Mouse (Mus musculus) embryonic facial prominence, embryonic 10.5 days (tissue): ENCODE measurements around the gene Ankrd37. TPM values are rescaled to one million over a fixed set of nuclear protein-coding genes. Genes with fewer than 3 reads are reported as not detected.

Experiments used
- DNase-seq: peaks from one replicate; pipeline ENCODE4 v3.0.0-alpha.2; 2017; ENCODE audit warnings: low spot score
- H3K27ac ChIP-seq: fragments of 300-500 bp; sonication (generic); replicated peaks from 2 replicates; pipeline ENCODE4 v1.5.1; 2016; ENCODE audit warnings: mild to moderate bottlenecking
- H3K27me3 ChIP-seq: fragments of 300-500 bp; sonication (generic); replicated peaks from 2 replicates; pipeline ENCODE4 v1.6.1; 2016; ENCODE audit warnings: low read depth, mild to moderate bottlenecking; ENCODE audit not compliant: poor library complexity, severe bottlenecking
- H3K36me3 ChIP-seq: fragments of 300-500 bp; sonication (generic); replicated peaks from 2 replicates; pipeline ENCODE4 v1.6.1; 2016; ENCODE audit warnings: mild to moderate bottlenecking, moderate library complexity
- H3K4me1 ChIP-seq: fragments of 300-500 bp; sonication (generic); 2 replicates; pipeline ENCODE4 v1.6.1; 2016
- H3K4me3 ChIP-seq: fragments of 300-500 bp; sonication (generic); 2 replicates; pipeline ENCODE4 v1.5.1; 2016; ENCODE audit warnings: mild to moderate bottlenecking, moderate library complexity
- H3K9me3 ChIP-seq: fragments of 300-500 bp; sonication (generic); 2 replicates; pipeline ENCODE4 v1.6.1; 2016; ENCODE audit warnings: mild to moderate bottlenecking
- WGBS: fragments of 180-500 bp; shearing (Covaris S2); methylation state at CpG from one replicate; pipeline ENCODE4 v1.1.7; 2016; 5-methylcytosine and 5-hydroxymethylcytosine counted together
- polyA plus RNA-seq: library from polyadenylated mRNA; unstranded; fragments of >200 nt; fragmentation: Nextera tagmentation; extraction: Ambion mirVana; gene quantifications from 2 replicates; pipeline ENCODE4 v1.2.1, GENCODE M21; 2016

The Ankrd37 gene
- polyA plus RNA-seq, 1 experiment from 2014 or later = 17.9 TPM

DNA sequence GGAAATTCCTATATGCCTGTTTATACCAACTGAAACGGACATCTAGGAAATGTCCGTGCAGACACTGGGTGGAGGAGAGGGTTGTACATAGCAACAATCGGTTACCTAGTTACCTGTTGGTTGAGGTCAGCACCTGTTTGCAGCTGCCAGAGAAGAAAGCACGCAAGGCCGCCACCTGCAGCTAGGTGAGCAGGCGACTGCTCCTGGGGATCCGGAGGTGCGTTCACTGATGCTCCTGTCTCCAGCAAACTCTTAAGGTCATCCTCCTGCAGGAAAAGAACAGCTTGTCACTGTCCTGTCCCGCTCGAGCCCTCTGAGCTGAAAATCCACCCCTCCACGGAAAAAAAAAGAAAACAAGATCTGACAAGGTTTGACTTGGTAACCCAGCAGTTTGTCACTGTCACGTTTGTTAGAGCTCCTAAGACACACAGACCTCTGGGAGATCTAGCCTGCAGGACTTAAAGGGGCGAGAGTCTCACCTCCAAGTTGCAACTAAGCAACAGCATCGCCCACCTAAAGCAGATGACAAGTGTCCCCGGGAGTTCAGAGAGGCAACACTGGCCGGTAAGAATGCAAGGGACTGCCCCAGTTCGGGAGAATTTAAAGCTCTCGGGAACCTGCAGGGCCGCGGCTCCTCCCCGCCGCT, 6.2 kb downstream of the Ankrd37 start, which contains the start of gene Lrp2bp:
Lrp2bp (plus strand) TSS at position 166 of the 646 bp plus-strand sequence.
- no peaks in the 10 kb centered on the region for H3K9me3 ChIP-seq
- no peaks in the 10 kb centered on the region for H3K27me3 ChIP-seq
- H3K27ac ChIP-seq = peak within 1 kb of the TSS; percentile 98
- H3K4me3 ChIP-seq = peak within 1 kb of the TSS; percentile 66
- H3K4me1 ChIP-seq = peaks cover 16% of the 10 kb centered on the region
- H3K36me3 ChIP-seq = peaks cover 29% of the 10 kb centered on the region
- 5% methylated on average over 22 of the region's 22 CpGs for WGBS
- peak; percentile 34 for DNase-seq

DNA sequence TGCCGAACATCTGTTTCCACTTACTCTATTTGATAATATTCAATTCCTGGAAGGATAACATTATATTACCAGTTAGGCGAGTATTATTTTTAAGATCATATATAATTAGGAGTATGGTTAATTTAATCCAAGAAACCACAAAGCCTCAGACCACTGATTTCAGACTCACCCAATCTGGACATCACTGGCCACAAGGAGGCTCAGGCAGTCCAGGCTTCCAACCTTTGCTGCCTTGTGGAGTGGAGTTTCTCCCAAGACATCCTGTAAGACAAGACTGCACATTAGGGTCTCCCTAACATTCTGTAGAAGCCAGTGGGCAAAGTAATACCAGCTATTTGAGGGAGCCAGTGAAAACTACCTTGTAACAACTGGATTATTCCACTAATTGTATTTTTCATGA, 7.3 kb downstream of the Ankrd37 start:
- Histone ChIP-seq H3K27me3 (no peaks in the 10 kb centered on the region), H3K9me3 (no peaks in the 10 kb centered on the region), H3K36me3 (peaks cover 37% of the 10 kb centered on the region), H3K4me1 (peaks cover 16% of the 10 kb centered on the region), H3K27ac (no peak overlapping the region), H3K4me3 (no peak overlapping the region)
- DNase-seq = no peak
- WGBS = 87% methylated on average over 2 of the region's 2 CpGs

DNA sequence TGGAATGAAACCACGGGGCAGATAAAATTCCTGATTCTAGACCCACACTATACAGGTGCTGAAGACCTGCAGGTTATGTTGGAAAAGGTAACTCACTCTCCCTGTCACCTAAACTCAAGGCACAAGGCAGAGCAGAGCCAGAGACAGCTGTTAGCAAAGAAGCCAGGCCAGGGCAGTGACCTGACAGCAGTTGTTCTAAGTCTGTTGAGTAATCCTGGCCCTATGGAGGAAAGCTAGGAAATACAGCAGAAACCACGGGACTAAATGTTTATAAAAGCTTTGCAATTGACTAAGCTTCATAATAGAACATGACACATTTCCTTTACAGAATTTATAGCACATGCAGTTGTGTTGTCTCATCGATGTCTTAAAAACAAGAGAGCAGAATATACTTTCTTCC, 9.9 kb downstream of the Ankrd37 start:
- Histone ChIP-seq H3K36me3 (peaks cover 40% of the 10 kb centered on the region), H3K4me3 (no peak overlapping the region), H3K27ac (no peak overlapping the region), H3K9me3 (no peaks in the 10 kb centered on the region), H3K4me1 (peaks cover 16% of the 10 kb centered on the region), H3K27me3 (no peaks in the 10 kb centered on the region)
- whole genome bisulfite sequencing = 87% methylated on average over 3 of the region's 3 CpGs
- DNase-seq = no peak

DNA sequence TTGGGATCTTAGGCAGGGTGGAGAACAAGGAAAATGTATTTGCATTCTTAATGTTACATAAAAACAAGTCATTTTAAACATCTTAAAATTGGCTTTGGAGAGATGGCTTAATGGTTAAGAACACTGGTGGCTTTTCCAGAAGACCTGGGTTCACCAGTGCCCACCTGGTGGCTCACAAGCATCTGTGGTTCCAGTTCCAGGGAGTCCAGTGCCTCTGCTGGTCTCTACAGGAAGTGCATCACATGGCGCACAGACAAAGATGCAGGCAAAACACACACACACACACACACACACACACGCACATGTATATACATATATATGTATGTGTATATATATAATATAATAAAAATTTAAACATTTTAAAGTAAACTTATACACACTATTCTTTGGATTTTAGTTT, 11.4 kb downstream of the Ankrd37 start:
- Histone ChIP-seq H3K27me3 (no peaks in the 10 kb centered on the region), H3K4me3 (no peak overlapping the region), H3K4me1 (peaks cover 3% of the 10 kb centered on the region), H3K9me3 (no peaks in the 10 kb centered on the region), H3K27ac (no peak overlapping the region), H3K36me3 (peaks cover 45% of the 10 kb centered on the region)
- peak; percentile 22 for DNase-seq
- 98% methylated on average over 2 of the region's 2 CpGs for whole genome bisulfite sequencing

DNA sequence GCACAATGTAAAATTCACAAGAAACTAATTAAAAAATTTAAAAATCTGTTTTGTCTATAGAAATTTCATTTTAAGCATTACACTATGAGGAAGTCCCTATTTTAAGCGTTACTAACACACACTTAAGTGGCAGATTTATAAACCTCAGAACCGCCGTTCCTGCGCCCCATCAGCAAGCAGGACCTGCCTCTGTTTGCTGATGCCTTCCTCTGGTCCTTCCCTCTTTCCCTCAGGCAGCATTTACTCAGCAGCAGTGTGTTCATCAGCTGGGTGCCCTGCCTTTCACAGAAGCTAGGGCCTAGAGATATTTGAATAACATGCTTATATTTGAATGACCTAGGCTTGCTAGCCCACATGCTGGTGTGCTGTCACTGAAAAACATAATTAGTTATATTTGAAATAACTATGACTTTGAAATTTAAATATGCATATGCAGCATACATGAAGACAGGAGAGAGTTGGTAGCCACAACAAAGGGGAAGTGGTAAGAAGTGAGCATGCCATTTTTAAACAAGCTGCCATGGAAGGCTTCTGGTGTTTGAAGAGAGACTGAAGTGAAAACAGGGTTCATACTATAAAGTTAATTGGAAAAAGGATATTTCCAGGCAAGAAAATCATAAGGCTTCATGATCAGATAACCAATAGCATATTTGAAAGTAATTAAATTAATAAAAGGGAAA, 14.7 kb downstream of the Ankrd37 start:
- WGBS = 93% methylated on average over 4 of the region's 4 CpGs
- H3K36me3 ChIP-seq = peaks cover 48% of the 10 kb centered on the region
- no peak for DNase-seq

DNA sequence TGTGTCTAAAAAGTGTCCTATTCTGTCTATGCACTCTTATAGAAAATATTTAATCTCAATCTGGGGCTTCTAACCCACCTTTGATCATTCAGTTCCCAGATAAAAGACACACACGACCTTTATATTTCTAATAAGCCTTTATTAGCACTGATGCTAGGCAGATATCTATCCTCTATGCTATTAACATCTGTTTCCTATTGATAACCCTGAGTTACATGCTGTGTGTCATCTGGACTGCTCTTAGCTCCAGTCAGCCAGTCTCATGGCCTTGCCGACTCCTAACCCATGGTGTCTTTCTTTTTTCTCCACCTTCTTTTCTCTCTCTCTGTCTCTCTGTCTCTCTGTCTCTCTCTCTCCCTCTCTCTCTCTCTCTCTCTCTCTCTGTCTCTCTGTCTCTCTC, 17.3 kb downstream of the Ankrd37 start:
- Histone ChIP-seq H3K27ac (no peak overlapping the region), H3K36me3 (peaks cover 49% of the 10 kb centered on the region), H3K27me3 (no peaks in the 10 kb centered on the region), H3K4me1 (no peaks in the 10 kb centered on the region), H3K9me3 (no peaks in the 10 kb centered on the region), H3K4me3 (no peak overlapping the region)
- DNase-seq = no peak
- WGBS = 66% methylated on average over 2 of the region's 2 CpGs

More for the DNA sequence above, 14.7 kb downstream of the Ankrd37 start:
- Histone ChIP-seq H3K4me3 (no peak overlapping the region), H3K27me3 (no peaks in the 10 kb centered on the region), H3K9me3 (no peaks in the 10 kb centered on the region), H3K4me1 (no peaks in the 10 kb centered on the region), H3K27ac (no peak overlapping the region)

DNA sequence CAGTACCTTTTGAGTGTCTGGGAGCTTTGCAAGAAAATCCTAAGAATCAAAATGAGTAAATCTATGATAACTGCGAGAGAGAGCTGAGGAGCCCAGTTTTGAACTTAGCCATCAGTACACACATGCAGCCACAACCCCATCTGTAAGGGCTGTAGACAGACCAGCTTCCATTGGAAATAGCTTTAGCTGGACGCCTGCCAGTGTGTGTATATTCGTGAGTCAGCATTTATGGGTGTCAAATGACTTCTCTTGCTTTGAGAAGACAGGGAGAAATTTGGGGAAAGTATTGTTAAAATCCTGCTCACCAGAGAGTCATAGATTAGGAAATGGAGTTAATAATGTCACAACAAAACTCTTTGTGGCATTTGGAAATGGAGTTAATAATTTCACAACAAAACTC, 18.8 kb downstream of the Ankrd37 start:
- Histone ChIP-seq H3K4me1 (no peaks in the 10 kb centered on the region), H3K4me3 (no peak overlapping the region), H3K9me3 (no peaks in the 10 kb centered on the region), H3K36me3 (peaks cover 61% of the 10 kb centered on the region), H3K27me3 (no peaks in the 10 kb centered on the region), H3K27ac (no peak overlapping the region)
- DNase-seq = no peak
- WGBS = 83% methylated on average over 3 of the region's 3 CpGs

DNA sequence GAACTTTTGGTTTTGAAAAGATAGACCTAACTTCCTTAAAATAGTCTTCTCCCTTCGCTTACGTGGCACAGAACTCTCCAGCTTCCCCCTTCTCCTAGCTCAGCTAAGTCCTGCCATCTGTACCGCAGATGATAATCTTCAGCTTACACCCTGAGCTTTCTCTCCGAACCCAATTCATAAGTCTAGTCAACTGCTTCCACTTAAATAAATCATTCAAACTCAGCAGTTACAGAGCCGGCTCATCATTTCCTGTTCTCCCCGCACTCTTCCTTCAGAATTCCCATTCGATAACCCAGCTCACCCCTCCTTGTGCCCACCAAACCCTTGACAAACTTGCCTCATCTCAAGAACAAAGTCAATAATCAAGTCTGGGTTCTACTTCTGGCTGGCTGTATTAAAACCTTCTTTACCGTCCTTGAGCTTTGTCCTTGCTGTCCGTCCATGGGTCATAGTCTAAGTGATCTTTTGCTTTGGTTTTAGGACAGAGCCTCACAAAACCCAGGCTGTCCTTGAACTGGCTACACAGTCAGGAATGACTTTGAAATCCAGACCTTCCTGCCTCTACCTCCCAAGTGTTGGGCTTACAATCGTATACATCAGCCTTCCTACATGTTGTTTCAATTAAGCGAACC, 29.6 kb downstream of the Ankrd37 start:
- Histone ChIP-seq H3K27ac (peak overlapping the region; percentile 89), H3K4me1 (peaks cover 18% of the 10 kb centered on the region), H3K27me3 (no peaks in the 10 kb centered on the region), H3K9me3 (peaks cover 6% of the 10 kb centered on the region; the same call in 1 of the 2 replicates), H3K36me3 (peaks cover 24% of the 10 kb centered on the region), H3K4me3 (peak overlapping the region; percentile 76)
- no peak for DNase-seq
- 73% methylated on average over 11 of the region's 11 CpGs for WGBS

DNA sequence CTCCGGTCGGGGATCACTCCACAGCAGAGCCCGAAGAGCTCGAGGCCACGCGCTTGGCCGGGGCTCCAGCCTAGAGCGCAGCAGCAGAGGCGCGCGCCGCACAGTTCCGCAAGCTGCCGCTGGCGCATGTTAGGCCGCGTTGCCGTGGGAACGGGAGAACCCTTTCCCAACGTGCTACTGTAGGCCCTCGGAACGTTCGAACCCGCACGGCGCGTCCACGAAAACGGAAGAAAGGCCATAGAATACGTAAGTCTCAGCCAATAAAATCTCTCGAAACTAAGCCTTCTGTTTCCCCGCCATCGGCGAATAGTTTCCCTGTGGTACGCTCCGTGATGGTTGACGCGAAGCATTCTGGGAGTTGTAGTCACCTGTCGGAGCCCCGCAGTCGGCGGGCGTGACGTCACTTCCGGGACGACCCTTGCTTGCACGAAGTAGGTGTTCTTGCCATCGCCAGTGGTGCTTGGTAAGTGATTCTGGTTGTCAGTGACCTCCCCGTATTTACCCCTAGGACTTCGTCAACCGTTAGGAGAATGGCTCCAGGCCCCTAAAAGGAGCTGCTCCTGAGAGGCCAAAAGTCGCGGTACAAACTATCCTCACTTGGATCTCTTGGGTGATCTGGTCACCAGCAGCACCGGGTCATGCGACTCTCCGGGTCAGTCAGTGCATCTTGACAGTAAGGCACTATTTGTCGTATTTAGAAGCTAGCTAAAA, 30.2 kb downstream of the Ankrd37 start, which contains the start of the genes 1700029J07Rik and Ufsp2:
1700029J07Rik (minus strand) TSS at position 127 of the 711 bp plus-strand sequence.
Ufsp2 (plus strand) TSS at position 403 of the 711 bp plus-strand sequence.
- peak within 1 kb of the TSS; percentile 76 for H3K4me3 ChIP-seq
- H3K4me1 ChIP-seq = peaks cover 18% of the 10 kb centered on the region
- H3K9me3 ChIP-seq = peaks cover 9% of the 10 kb centered on the region; the same call in 1 of the 2 replicates
- under 1% methylated on average over 57 of the region's 57 CpGs for WGBS
- H3K27ac ChIP-seq = peak within 1 kb of the TSS; percentile 89
- H3K27me3 ChIP-seq = no peaks in the 10 kb centered on the region
- DNase-seq = peak; percentile 97
- H3K36me3 ChIP-seq = peaks cover 22% of the 10 kb centered on the region

DNA sequence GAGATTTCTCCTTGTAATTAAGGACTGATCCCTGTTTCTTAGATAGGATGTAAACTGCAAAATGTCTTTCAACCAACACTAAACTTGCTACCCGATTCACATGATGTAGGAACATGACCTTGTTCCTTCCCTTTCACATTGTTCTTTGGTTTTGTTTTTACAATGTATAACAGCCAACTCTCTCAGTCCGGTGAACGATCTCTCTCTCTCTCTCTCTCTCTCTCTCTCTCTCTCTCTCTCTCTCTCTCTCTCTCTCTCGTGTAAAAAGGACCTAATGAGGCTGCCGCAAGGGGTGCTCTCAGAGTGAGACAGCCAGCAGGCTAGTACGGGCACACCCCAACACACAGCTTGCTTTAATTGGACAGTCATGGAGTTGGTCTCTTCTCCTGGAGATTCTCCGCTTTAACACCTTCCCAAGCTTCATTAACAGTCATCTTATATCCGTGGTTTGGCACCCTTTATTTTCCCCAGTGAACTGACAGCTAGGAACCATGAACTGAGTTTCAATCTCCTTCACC, 31.5 kb downstream of the Ankrd37 start:
- DNase-seq = no peak
- Histone ChIP-seq H3K27ac (no peak overlapping the region), H3K4me1 (peaks cover 18% of the 10 kb centered on the region), H3K9me3 (peaks cover 9% of the 10 kb centered on the region; the same call in 1 of the 2 replicates), H3K4me3 (0 out of 2 replicates have a peak overlapping the region, but pooled peaks have one; percentile 76), H3K36me3 (peaks cover 15% of the 10 kb centered on the region), H3K27me3 (no peaks in the 10 kb centered on the region)
- WGBS = 74% methylated on average over 8 of the region's 8 CpGs

DNA sequence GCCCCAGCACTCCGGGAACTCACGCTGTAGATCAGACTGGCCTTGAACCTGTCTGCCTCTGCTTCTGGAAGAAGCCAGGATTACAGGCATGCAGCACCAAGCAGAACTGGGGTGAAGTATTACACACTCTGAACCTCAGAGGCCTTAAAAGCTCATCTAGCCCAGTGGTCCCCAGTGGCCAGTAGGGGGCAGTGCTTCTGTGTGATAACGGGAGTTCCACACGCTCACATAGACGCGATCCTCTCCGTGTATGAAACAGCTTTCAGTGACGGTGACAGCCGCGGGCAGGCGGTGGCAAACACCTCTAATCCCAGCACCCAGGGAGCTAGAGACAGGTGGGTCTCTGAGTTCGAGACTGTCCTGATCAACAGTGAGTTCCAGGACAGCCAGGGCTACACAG, 34.6 kb downstream of the Ankrd37 start:
- Histone ChIP-seq H3K9me3 (0 out of 2 replicates have a peak, but pooled peaks cover 4% of the 10 kb centered on the region), H3K27me3 (no peaks in the 10 kb centered on the region), H3K36me3 (peaks cover 4% of the 10 kb centered on the region), H3K4me1 (peaks cover 14% of the 10 kb centered on the region), H3K4me3 (no peak overlapping the region), H3K27ac (no peak overlapping the region)
- no peak for DNase-seq
- WGBS = 94% methylated on average over 12 of the region's 12 CpGs

DNA sequence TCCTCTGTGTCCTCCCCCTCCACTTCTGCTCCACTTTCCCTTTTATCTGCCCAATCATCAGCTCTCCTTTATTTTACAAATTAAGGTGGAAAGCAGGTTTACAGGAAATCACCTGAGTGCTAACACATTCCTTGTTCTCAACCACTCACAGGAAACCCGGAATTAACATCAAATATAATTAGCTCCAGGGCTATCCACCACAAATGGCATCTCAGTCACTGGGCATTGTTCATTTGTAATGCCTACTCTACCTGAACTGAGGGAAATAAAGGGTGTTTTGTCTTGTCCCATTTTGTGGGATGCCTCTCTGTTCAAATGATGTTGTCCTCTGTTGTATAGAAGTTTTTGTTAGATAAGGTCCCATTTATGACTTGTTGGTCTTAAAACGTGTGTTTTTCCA, 54.9 kb downstream of the Ankrd37 start:
- DNase-seq = no peak
- Histone ChIP-seq H3K27ac (no peak overlapping the region), H3K4me1 (no peaks in the 10 kb centered on the region), H3K4me3 (no peak overlapping the region), H3K9me3 (no peaks in the 10 kb centered on the region), H3K36me3 (no peaks in the 10 kb centered on the region), H3K27me3 (no peaks in the 10 kb centered on the region)
- WGBS = 56% methylated on average over 2 of the region's 2 CpGs
